Mouse (Mus musculus): ENCODE results near the gene Orai2. TPM values are rescaled to one million over a fixed set of nuclear protein-coding genes. Genes with fewer than 3 reads are reported as not detected.
A peak's percentile ranks its signal among the peaks of the same experiment; 100 is the strongest.
"Not testable (repeated sequence)": the region's sequence is repeated elsewhere in the genome, so short reads cannot be mapped to it uniquely, and the experiment has no call there.

Gene Orai2
- 10 to 100 TPM; 54.3 to 56.1 TPM for total RNA-seq (2021)
- long read RNA-seq, experiment 1, transcript Orai2-201 (3 exons, 3,908 nt) = major isoform, 60 of 90 reads
- long read RNA-seq, experiment 1, transcript Orai2-203 (4 exons, 693 nt) = minor isoform, 6 of 90 reads
- long read RNA-seq, experiment 1, partial matches to known transcripts = 1 of 90 reads
- long read RNA-seq, experiment 1, other reads (novel, unspliced or antisense) = 23 of 90 reads
- long read RNA-seq, experiment 2, transcript Orai2-201 (3 exons, 3,908 nt) = major isoform, 70 of 94 reads
- long read RNA-seq, experiment 2, transcript Orai2-203 (4 exons, 693 nt) = minor isoform, 10 of 94 reads
- long read RNA-seq, experiment 2, partial matches to known transcripts = 0 of 94 reads
- long read RNA-seq, experiment 2, other reads (novel, unspliced or antisense) = 14 of 94 reads

DNA sequence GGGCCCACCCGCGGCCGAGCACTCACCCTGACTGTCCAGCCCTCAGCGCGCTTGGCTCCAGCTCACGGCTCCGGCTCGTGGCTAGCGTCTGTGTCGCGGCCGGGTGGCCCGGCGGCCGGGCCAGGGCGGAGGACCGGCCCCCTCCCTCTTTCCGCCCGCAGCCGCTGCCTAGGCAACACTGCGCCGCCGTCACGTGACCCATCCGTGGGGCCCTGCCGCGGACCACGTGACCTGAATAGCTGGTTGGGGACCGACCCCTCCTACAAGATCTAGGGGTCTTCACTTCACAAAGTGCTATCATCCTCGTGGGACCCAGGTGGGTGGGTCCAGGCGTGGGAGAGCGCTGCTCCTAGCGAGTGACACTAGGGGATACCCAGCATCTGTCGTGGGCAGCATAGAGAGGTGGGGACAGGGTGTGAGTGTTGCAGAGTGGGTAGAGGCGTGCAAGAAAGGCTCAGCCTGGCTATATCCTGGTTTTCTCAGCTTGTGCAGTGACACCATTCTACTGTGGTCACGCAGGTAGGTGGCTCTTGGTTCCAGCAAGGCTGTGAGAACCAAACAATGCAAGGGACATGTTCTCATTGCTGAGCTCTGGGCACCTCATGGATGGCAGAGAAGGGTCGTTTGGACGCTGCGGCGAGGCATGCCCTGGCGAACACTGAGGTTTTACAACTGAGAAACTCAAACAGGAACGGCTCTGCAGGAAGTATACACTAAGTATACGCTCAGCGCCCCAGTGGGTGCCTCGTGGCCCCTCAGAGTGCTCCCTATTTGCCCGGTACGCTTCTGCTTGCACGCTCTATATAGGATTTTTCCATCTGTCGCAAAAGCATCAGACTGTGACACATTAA, at the start of gene Orai2:
Gene Orai2 (minus strand): TSS at position 202 of the 851 bp plus-strand sequence.
- peak; percentile 85 for DNase-seq (ENCODE audit: low spot score in 2 of 2)
- intact Hi-C loops (cut with DNase I) = no loop called here

DNA sequence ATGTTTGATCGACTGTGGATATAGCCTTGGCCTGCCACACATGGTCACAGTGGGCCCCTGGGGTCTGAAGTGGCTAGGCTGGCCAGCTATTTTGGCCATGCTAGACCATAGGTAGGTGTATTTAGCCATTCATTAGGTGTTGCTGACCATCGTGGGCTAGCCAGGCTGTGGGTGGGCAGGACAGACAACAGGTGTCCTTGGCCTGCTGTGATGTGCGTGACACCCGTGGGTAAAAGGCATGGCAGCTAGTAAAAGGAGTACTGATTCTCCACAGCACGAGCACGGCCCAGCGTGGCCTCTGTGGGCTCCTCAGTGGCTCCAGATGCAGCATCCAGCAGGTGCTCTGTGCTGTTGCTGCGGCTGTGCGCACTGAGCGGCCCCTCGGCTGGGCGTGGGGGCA, 48.1 kb upstream of the Orai2 start:
- DNase-seq (ENCODE audit: low spot score in 2 of 2) = no peak
- intact Hi-C loops (cut with DNase I) = no loop called here

DNA sequence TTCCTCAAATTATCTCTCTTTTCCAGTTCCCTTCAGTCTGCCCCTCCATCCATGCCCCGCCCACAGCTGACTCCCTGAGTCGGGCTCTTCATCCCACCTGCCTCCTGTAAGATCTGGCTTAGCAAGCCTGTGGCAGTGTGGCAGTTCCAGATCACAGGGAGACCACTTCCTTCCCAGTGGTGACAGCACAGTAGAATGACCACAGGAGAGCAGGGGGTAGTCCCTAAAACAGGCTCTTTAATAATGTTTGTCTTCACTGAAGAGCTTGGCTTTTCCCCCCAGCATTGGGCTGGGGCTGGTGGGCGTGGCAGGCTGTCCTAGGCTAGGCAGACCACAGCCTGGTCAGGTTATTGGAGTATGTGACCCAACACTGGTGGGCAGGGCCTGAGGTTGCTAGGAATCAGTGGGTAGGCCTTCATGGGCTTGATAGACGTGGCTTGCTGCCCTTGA, 47.4 kb upstream of the Orai2 start:
- intact Hi-C loops (cut with DNase I) = no loop called here
- DNase-seq (ENCODE audit: low spot score in 2 of 2) = no peak

DNA sequence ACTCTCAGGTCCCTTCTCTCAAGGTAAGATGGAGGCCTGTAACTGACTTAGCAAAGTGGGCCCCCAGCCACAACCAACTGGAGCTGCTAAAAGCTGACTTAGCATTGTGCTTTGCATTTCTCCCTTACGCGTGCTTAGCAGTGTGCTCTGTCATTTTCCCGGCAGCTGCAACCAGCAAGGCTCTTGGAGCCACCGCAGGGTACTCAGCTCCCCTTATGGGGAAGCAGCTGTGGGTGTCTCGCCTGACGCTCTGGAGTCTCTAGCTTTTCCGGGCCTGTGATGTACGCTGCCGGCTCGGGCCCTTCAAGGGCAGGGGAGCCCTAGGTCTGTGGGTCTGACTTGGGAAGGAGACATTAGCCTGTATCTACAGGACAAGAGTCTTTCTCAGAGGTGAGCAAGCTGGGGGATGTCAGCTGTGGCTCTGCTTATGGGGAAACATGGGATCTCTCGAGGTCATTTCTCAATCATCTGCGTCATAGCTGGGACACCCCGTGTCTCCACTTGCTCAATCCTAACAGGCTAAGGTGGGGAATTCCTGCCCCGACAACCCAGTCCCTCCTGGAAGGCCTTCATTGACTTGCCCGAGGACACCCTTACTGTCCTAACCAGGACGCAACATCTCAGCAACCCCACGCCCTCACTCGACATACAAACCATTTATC, 46.6 kb upstream of the Orai2 start:
- no peak for DNase-seq (ENCODE audit: low spot score in 2 of 2)
- intact Hi-C loops (cut with DNase I) = no loop called here

DNA sequence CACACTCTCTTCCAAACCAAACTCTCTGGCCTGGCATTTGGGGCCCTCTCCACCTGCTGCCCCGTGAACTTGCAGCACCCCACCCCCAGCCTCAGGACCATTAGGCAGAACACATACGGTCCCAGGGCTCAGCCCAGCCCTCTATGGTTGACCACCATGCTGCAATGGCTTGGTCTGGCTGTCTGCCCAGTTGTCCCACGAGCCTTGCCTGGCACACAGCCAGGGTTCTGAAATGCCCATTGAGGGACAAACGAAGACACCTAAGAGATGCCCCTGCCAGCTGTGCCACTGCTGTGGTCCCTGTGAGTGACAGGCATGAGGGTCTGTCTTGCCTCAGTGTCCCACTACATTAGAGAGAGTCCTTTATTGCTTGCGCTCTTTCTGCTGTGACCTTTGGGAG, 45.4 kb upstream of the Orai2 start:
- intact Hi-C loops (cut with DNase I) = no loop called here
- DNase-seq (ENCODE audit: low spot score in 2 of 2) = no peak

DNA sequence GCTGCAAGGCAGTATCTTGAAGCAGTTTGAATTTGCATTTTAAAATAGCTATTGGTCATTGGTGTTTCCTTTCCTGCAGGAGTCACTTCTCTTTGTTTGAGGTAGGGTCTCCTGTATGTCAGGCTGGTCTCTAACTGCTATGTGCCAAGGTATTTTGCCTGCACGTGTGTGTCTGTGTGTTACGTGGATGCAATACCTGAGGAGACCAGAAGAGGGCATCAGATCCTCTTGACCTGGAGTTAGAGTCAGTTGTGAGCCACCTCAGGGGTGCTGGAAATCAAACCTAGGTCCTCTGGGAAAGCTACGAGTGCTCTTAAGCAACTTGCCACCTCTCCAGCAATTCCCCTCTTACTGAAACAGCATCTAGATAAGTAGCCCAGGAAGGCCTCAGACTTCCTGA, 44.7 kb upstream of the Orai2 start:
- intact Hi-C loops (cut with DNase I) = no loop called here
- DNase-seq (ENCODE audit: low spot score in 2 of 2) = no peak

DNA sequence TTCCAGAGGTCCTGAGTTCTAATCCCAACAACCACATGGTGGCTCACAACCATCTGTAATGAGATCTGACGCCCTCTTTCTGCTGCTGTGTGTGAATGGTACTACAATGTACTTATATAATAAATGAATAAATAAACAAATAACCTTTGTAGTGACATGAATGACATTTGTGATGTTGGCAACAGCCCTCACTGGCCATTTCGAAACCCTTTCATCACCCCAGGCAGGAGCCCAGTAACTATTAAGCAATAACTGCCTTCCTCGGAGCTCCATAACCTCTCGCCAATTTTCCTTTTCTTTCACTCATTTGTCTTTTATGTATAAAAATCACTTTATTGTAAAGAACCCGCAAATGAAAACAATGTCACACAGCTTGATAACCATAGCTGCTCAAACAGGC, 43.2 kb upstream of the Orai2 start:
- intact Hi-C loops (cut with DNase I) = no loop called here
- DNase-seq (ENCODE audit: low spot score in 2 of 2) = no peak

DNA sequence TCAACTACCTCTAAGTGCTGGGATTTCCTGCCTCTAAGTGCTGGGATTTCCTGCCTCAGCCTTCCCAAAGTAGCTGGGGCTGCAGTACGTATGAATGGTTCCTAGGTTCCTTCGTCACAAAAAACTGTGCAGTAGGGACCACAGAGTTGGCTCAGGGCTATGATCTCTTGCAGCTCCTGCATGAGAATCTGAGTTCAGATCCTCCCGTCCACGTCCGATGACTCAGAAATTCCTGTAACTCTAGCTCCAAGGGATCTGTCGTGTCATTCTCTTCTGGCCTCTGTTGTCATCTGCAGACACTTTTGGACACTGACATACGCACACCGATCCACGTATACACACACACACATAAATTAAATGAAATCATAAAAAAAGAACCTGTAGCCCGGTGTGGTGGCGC, 42.2 kb upstream of the Orai2 start:
- intact Hi-C loops (cut with DNase I) = no loop called here
- no peak for DNase-seq (ENCODE audit: low spot score in 2 of 2)

DNA sequence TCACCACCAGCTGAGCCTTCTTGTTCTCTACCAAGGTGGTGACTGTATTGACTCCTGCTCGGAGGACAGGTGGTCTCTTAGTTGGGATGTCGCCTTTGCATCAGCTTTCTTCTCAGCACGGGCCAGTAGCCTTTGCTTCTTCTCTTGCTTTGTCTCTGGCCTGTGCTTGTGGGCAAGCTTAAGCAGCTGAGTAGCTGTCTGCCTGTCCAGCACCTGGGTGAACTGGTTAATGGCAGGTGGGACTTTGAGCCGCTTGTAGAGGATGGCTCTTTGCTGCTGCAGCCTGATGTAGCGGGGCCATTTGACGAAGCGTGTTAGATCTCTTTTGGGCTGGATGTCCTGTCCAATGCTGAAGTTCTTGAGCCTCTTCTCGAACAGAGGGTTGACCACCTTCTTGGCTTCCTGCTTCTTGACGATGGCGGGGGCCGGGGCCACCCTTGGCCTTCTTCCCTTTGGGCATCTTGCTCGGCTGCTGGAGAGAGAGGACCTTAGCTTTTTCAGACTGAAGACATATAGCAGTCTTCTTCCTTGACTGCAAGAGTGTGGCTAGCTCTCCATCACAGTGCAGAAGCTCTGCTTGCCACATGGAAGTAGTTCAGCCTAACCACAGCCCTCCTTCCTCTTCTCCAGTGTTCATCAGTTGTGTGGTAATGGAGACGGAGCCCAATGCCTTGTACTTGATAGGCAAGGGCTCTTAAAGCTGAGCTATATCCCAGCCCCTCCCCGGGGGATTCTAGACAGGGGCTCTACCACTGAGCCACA, 41.0 kb upstream of the Orai2 start:
- DNase-seq (ENCODE audit: low spot score in 2 of 2); intact Hi-C loops (cut with DNase I): not testable (repeated sequence)

DNA sequence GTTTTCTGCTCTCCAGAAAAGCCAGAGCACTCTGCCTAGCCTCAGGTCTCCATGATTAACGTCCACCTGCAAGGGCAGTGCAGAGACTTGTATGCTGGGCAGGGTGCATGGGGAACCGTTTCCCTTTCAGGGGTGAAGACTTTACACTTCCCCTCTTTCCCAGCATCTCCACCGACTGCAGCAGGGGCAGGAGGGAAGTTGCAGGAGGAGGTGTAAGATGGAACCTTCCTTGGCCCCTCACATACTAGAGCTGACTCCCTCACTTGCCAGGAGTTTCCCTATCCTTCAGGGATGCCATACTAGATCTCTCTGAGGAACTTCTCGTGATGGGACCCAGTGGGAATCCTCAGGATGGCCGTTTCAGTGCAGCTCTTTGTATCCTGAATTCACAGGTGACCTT, 40.0 kb upstream of the Orai2 start:
- no peak for DNase-seq (ENCODE audit: low spot score in 2 of 2)
- intact Hi-C loops (cut with DNase I) = no loop called here

DNA sequence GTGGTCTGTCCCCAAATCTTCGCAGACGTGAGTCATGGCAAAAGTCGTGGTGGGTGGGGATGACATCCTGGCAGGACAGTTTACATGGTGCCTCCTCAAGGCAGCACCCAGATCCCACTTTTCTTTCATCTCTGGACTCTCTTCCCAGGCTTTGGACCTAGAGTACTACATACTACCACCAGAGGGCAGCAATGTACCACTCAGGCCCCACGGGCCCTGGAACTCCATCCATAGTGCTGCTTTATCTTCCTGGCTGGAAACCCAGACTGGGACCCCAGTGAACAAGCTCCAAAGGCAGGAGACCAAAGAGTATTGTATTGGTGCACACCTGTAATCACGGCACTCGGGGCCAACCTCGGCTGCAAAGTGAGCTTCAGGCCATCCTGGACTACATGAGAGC, 31.3 kb upstream of the Orai2 start:
- peak; percentile 67 to 83 for DNase-seq (ENCODE audit: low spot score in 2 of 2)
- intact Hi-C loops (cut with DNase I) = loop anchor here (1.0 to 5.0 kb wide), 3 partner anchors 51 to 555 kb away; no protein-coding TSS in a partner anchor

DNA sequence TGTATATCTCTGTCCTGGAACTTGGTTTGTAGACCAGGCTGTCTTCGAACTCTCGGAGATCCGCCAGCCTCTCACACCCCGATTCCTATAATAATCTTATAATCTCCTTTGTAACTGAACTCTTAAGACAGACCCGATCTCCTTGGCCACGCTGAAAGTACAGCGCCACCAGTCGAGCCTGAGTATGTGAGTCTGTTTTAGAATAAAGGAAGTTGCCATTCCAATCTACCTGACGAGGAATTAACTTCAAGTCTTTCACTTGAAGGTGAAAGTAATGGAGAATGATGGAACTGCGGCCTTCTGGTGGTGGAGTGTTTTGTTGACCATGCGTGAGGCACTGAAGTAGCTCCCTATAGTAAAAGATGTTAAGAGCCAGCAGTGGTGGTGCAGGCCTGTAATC, 29.0 kb upstream of the Orai2 start:
- intact Hi-C loops (cut with DNase I) = no loop called here
- no peak for DNase-seq (ENCODE audit: low spot score in 2 of 2)

DNA sequence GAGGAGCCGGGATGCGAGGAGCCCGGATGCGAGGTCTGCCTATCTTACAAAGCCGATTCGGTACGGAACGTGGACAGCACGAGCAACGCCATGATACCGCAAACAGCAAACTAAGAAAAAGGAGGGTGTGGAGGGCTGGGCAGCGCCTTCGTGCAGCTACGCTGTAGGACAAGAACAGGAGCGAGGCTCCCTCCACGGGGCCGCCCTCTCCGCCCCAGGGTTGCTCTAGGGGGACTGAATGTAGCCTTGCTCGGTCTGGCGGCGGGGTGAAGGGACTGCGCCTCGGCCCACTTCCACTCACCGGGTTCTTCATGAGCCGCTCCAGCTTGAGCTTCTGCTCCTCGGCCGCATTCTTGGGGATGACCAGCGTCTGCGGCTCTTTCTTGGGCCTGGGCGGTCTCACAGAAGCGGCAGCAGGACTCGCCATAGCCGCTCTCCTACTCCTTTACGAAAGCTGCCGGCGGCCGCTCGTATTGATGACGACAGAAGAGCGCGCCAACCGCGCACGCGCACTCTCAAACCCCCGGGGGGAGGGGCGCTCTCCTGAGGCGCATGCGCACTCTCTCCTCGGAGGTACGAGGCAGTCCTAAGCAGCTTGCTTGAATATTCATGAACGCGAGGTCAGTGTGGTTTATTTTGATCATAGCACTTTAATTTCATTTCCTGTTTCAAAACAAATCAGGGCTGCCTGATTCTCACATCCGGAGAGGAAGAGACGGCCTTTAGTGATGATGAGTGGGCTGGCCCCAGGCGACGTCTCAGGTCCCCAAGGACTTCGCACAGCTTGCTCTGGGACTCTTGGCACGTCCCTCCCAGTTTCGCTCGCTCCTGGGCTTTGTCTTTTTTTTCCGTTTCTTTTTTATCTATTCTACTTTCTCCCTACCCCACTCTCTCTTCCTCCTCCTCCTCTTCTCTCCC, 28.2 kb upstream of the Orai2 start, which contains the start of gene Prkrip1:
Gene Prkrip1 (minus strand): TSS at position 490 of the 918 bp plus-strand sequence.
- intact Hi-C loops (cut with DNase I) = no loop called here
- DNase-seq (ENCODE audit: low spot score in 2 of 2) = peak; percentile 95 to 96

DNA sequence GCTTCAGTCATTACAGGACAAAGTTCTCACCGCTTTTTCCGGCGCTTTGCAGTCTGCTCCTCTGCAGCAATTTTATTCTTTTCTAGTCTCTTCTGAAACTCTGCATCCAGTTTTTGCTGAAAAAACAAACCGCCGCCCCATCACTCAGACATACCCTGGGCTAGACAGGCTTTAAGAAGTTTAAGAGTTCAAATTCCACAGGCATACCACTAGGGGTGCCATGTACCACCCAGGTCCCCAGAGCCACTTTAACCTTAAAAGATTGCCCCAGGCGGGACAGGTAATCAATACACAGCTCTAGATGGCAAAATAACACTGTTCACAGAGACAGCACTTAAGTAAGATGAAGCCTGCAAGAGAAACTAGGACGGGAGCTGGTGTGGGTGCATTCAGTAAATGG, 21.4 kb upstream of the Orai2 start:
- intact Hi-C loops (cut with DNase I) = no loop called here
- no peak for DNase-seq (ENCODE audit: low spot score in 2 of 2)

DNA sequence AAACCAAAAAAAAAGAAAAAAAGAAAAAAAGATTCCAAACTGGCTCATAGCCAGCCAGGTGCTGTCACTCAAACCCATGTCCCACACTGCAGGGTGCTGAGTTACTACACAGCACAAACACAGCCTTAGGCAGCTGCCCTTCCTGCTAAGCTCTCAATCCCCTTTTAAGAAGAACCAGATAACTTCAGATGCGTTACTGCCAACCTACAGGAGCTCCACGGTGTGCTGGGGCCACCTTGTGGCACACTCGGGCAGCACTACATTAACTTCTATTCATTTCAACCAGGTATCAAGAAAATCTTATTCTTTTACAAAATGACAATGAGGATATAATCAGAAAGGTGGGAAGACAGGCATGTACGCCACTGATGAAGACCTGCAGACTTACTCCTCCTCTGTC, 16.2 kb upstream of the Orai2 start:
- peak; percentile 67 to 69 for DNase-seq (ENCODE audit: low spot score in 2 of 2)
- intact Hi-C loops (cut with DNase I) = loop anchor here (5.0 kb wide), 1 partner anchor 49 kb away; the partner anchor contains the start of genes Alkbh4 and Lrwd1

DNA sequence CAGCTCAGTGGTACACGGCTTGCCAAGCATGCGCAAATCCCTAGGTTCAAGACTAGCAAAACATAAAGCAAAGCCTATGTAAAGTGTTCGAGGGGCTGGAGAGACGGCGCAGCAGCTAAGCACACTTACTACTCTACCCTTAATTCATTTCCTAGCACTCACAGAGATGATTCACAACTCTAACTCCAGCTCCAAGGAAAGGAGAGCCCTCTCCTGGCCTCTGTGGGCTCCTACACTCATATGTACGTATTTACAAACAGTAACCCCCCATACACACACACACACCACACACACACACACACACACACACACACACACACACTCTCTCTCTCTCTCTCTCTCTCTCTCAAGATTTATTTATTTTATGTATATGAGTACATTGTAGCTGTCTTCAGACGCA, 13.3 kb upstream of the Orai2 start:
- no peak for DNase-seq (ENCODE audit: low spot score in 2 of 2)
- intact Hi-C loops (cut with DNase I) = no loop called here

DNA sequence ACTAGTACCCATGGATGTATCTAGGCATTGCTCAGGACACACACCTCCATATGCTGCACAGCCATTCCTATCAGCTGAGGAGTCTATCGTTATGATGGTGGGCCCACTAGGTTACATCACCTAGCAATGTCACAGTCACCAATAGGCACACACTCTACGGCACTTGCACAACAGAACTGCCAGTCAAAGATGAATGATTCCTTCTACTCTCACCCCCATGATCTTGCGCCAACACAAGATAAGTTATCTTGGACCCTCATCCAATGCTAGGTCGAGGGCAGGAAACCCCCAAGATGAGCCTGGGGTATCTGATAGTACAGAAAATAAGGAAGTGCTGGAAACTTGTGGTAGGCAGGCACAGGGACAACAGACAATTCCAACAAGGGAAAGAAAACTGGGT, 12.3 kb upstream of the Orai2 start:
- intact Hi-C loops (cut with DNase I) = no loop called here
- DNase-seq (ENCODE audit: low spot score in 2 of 2) = no peak

DNA sequence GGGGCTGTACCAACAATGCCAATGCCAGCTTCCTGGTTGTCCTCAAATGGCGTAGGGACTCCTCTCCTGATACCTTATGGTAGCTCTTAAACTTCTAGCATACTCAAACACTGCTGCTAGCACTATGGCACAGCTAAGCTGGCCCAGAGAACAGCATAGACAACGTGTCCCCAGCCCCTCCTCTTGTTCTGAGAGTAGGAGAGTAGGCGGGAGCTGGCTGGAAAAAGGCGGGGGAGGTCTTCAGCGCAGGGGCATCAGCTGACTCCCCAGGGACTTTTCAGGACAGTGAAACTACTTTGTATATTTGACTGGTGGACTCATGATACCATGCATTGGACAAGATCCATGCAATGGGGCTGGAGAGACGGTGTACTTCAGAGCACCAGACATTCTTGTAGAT, 11.5 kb upstream of the Orai2 start:
- DNase-seq (ENCODE audit: low spot score in 2 of 2) = peak; percentile 55 to 69
- intact Hi-C loops (cut with DNase I) = no loop called here

Measured in left cerebral cortex, postnatal 14 days (tissue).